Mouse (Mus musculus): Measurements from ENCODE around the gene Thoc7.

- no peak for TF ChIP-seq POLR2A (IDR thresholded peaks at IDR 0.05; ENCODE audit: borderline replicate concordance, extremely low read depth, low read depth, low read length)
- 0 out of 2 replicates have a peak, but pooled peaks have one; percentile 1 for TF ChIP-seq CTCF (IDR thresholded peaks at IDR 0.05; ENCODE audit: insufficient read depth, low read length)
These were observed 33.8 kb upstream of the Thoc7 start for GRCm38 (mm10) chr14:13995206-13996097.

All from lung, adult 2 months (tissue).